Mouse (Mus musculus) urinary bladder, adult 18-20 months (tissue): ENCODE measurements around the gene Micall1.

Experiments
- DNase-seq, 2 experiments: peaks; one replicate each; pipeline ENCODE4 v3.0.0; 2022; ENCODE audit warnings: low spot score in 2 of 2, mixed read lengths in 2 of 2

Gene Micall1

DNA sequence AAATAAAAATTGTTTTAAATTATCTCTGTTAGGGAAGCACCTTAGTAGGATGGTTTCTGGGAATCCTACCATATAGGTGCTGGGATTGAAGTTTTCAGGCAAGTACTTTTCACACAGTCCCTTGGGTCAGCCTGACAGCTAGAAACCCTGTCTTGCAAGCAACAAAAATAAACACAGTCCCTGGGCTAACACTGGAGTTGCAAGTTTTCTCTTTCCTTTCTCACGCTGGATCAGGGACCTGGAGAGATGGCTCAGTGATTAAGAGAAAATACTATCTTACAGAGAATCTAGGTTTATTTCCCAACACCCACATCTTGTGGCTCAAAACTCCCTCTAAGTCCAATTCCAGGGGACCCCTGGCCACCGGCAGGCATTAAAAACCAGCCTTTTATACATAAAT is 11.6 kb upstream of the Micall1 start:
- DNase-seq = peak in 1 of 2 experiments; percentile 29

GRCm38 (mm10) chr15:79097611-79098025 is 11.1 kb upstream of the Micall1 start:
- DNase-seq = peak; percentile 57 to 85

- peak in 1 of 2 experiments; percentile 41 for DNase-seq
These were observed 10.5 kb upstream of the Micall1 start for GRCm38 (mm10) chr15:79098220-79098619.

DNA sequence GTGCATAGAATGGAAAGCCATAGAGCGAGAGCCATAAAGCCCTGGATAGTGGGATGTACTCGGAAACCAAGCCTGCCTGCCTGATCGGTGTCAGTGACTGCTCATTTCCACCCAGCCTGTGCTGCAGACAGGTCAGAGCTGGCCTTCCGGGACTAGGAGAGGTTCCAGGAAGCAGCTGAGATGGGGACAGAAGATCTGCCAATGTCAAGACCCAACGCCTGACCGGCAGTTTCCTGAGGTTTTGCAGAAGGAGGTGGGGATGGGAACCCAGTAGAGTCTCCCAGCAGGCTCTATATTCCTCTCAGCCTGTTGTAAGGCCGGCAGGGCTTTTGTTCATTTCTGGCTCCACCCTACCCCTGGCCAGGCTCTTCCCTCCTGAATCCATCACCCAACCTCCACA is 9.8 kb upstream of the Micall1 start:
- DNase-seq = peak in 1 of 2 experiments; percentile 30

DNA sequence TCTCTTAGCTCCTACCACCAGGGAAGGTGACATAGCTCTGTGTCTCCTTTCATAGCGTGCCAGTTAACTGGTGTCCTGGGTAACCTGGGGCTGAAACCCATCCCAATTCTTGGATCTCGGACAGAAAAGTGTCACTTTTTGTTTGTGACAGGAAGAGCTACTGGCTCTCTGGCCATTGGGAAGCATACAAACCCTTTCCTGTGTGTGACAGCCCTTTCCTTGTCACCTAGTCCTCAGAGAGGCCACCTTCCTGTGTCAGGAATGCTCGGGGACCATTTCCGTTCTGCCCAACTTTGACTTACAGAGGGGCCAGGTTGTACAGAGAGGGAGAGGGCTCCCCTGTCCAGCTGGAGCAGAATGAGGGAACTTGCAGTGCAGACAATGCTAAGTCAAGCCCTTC is 9.2 kb upstream of the Micall1 start:
- no peak for DNase-seq

- DNase-seq = no peak
These were observed 8.3 kb upstream of the Micall1 start for GRCm38 (mm10) chr15:79100391-79100790.

DNA sequence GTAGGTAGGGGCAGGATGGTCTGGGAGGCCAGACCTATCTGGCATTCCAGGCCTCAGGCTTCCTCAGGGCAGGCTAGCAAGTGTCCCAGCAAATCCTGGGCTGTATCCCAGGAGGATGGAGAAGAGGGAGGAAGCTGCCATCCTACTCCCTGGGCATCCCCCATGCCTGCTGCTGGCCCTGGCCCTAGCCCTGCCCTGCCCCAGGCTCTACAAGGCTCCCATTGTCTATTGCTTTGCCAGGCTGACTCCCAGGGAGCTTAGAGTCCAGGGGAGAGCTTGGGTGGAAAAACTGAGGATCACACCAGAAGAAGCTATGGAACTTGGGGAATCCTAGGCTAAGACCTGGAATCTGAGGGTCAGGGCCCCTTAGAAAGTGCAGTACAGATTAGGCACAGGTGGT is 7.2 kb upstream of the Micall1 start:
- DNase-seq = no peak

- DNase-seq = no peak
These were observed 5.4 kb upstream of the Micall1 start for GRCm38 (mm10) chr15:79103264-79103663.

- no peak for DNase-seq
These were observed 2.9 kb upstream of the Micall1 start for GRCm38 (mm10) chr15:79105804-79106203.

GRCm38 (mm10) chr15:79107966-79108365 is 732 bp upstream of the Micall1 start:
- DNase-seq = no peak

DNA sequence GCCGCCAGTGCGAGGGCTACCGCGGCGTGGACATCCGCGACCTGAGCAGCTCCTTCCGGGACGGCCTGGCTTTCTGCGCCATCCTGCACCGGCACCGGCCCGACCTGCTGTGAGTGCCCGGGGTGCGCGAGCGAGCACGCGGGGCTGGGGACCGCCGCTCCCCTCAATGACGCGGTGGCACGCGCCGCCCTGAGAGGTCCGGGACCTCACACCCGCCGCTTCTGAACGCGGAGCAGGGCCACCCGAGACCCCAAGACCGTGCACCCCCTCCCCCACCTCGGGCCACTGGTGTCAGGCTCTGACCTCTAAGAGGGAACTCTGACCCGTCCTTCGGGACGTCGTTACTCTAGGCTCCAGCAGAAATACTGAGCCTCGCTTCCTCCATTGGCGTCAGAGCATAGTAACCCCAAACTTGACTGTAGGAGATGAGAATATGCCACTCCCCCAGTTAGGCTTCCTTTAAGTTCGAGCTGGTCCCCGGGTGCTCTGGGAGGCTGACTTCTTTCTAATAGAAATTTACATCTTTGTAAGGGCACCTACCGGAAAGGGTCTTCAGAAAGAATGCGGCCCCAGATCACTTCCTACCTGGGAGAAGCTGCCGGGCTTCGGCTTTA is 730 bp downstream of the Micall1 start:
- no peak for DNase-seq

GRCm38 (mm10) chr15:79110031-79110430 is 1.3 kb downstream of the Micall1 start:
- no peak for DNase-seq

GRCm38 (mm10) chr15:79110528-79110927 is 1.8 kb downstream of the Micall1 start:
- no peak for DNase-seq

DNA sequence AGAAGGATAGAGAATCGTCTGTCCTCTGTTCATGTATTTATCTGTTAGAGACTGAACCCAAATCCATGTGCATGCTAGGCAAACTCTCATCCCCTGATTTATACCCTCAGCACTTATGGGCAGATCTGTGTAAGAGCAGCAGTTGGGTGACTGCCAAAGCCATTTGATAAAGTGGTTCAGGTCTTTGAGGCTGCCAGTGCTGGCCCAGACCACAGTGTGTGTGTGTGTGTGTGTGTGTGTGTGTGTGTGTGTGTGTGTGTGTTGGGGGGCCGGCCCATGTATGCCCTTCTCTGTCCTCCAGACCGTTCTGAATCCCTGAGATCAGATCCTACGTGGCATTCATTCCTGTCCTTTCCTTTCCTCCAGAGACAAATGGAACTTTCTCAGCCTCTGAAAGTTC is 3.1 kb downstream of the Micall1 start:
- DNase-seq = no peak

DNA sequence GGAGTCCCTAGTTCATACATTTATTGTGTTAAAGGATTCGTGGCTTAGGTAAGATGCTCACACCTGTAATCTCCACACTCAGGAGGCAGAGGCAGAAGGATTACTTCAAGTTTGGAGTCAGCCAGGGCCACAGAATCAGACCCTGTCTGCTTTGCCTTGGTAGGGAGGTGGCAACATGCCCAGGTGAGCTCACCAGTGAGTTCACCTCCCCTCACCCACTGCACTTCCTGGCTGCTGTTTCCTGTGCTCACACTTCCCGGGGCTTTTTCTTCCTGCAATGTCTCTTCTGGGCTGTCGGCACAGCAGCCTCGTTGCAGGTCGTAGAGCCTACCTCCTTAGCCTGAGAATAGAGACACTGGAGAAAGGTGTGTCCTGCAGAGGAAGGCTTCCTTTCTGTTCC is 6.6 kb downstream of the Micall1 start:
- no peak for DNase-seq

DNA sequence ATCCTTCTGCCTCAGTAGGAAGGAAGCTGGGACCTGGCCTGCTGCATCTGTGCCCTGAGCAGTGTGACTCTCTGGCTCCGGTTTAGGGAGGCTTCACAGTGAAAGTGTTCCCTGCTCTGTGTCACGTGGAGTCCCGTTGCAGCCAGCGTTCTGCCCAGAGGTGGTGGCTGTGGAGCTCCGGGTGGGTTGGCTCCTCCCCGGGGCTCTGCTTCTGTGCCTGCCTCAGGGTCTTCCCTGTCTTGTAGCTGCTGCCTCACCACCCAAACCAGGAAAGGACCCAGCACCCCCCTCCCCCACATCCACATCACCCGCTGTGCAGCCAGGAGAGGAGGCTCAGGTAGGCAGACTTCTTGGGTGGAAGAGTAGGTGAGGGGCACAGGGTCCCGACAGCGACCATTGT is 10.8 kb downstream of the Micall1 start:
- DNase-seq = no peak

- DNase-seq = no peak
These were observed 13.4 kb downstream of the Micall1 start for GRCm38 (mm10) chr15:79122119-79122518.

DNA sequence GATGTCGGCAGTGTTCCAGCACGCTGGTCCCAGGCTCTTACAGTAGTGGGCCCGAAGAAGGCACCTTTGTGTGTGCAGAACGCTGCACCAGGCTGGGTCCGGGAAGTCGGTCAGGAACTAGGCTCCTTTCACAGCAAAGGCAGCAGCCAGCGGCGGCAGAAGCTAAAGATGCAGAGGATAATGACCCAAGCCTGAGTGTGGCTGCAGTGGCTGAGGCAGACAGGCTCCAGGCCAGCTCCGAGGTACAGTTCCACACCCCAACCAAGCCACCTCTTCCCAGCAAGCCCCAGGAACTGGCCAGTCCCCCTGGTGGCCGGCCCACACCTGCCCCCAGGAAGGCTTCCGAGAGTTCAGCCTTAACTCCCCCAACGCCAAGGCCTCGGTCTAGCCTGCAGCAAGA is 13.8 kb downstream of the Micall1 start:
- no peak for DNase-seq

DNA sequence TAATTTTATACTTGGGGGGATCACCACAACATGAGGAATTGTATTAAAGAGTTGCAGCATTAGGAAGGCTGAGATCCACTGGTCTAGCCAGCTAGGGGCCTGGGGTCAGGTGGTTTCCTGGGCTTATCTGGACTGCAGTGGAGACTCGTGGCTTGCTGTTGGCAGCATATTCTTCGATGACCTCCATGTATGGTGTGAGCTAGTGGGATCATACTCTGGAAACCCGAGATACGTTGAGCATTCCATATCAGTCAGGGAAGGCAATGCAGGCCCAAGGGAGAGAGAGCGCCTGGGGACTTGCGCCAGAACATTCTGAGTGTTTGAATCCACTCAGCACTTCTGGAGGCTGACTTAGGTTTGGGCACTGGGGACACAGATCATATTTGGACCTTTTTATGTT is 15.1 kb downstream of the Micall1 start:
- no peak for DNase-seq

GRCm38 (mm10) chr15:79124331-79124875 is 15.7 kb downstream of the Micall1 start:
- DNase-seq = no peak

DNA sequence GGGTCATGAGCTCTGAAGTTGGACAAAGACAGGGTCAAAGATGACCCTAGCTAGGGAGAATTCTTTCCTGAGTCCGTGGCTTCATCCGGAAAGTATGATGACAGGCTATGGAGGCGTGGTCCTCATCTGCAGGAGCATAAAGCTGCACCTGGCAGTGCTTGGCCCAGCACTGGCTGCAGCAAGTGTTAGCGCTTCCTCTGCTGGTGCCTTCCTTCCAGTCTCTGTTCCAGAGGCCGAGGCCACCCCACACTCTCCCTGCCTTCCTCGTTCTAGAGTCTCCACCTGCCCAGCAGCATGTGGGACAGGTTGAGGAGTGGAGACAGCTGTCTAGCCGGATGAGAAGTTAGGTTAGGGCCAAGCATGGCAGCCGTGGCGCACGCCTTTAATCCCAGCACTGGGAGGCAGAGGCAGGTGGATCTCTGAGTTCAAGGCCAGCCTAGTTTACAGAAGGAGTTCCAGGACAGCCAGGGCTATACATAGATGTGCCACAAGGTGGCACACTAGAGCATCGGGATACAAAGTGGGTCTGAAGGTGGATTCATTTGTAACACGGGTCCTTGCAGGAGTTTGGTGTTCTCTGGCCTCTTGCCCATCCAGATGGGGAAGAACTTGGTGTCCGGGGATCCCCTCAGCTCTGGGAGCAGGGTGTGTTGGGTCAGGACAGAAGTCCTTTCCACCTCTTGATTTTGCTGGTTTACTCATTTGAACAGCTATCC is 17.7 kb downstream of the Micall1 start:
- peak in 1 of 2 experiments; percentile 42 for DNase-seq

- no peak for DNase-seq
These were observed 18.4 kb downstream of the Micall1 start for GRCm38 (mm10) chr15:79127101-79127500.

DNA sequence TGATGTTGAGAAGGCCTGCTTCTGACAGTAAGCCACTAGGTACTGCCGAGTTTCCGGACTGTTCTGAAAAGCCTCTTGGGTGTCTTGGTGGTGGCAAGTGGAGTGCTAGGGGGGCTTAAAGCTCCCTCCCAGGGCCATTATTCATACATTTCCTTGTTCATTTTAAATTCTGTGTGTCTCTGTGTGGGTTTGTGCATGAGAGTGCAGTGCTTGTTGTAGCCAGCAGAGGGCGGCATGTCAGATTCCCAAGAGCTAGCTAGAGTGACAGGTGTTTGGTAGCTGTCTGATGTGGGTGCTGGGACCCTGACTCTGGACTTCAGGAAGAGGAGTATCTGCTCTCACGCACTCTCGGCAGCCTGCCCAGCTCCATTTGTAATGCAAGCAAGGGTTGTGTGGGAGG is 19.5 kb downstream of the Micall1 start:
- DNase-seq = no peak
